Mouse (Mus musculus) gastrocnemius, postnatal 10 days (tissue): ENCODE results near the gene Rasl12. TPM values are rescaled to one million over a fixed set of nuclear protein-coding genes. Genes with fewer than 3 reads are reported as not detected.
A peak's percentile ranks its signal among the peaks of the same experiment; 100 is the strongest.

ENCODE experiments used
- DNase-seq: peaks from one replicate; pipeline ENCODE4 v3.0.0; 2021; ENCODE audit warnings: mixed read lengths
- total RNA-seq, 2 experiments: library from RNA; stranded (reverse); gene quantifications; 2 replicates each; pipeline ENCODE4 v1.2.3; 2021

Gene Rasl12
- total RNA-seq, 2 experiments from 2014 or later: 7.2 to 11.5 TPM

DNA sequence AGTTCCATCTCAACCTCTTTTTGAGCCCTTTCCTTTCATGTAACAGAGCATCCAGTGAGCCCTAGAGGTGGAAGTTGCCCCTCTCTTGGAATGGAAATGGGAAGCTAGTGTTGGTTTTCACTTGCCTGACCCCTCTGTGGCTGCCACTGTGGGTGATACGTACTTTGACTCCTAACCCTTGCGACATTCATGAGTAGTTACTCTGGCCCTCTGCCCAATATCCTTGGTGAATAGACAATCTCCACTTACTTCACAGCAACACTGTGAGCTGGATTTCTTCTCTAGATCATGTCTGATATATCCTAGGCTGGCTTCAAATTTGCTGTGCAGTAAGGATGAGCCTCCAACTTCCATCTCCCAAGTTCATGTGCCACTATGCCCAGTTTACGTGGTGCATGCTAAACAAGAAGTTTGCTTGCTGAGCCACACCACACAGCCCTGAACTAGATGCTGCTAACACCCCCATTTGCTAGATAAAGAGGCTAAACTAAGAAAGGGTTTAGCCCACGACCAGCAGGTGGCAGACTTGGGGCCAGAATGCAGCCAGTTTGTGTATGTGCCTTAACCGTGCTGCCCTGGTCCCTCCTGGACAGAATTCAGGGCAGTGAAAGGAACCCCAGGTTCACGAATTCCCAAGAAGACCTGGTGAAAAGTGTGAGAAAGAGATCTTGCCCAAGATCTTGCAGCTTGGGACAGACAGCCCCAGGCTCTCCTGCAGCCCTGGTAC is 5.5 kb upstream of the Rasl12 start:
- DNase-seq: peak; percentile 79

DNA sequence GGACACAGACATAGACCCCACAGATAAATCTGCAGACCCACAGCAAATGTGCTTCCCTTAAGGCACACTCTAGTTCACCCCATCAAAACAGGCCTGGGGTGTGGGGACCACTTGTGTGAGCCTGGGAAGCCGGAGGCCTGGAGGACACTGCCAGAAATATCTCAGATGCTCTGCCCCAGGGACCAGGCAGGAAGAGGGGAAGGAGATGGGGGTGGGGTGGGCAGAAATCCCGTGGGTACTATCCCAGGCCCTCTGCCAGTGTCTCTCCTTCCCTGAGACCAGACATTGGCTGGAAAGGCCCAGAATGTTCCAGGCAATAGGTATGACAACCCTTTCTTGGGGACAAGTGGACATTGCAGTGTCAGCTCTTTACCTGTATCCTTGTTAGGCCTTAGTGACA is 4.7 kb upstream of the Rasl12 start:
- no peak for DNase-seq

DNA sequence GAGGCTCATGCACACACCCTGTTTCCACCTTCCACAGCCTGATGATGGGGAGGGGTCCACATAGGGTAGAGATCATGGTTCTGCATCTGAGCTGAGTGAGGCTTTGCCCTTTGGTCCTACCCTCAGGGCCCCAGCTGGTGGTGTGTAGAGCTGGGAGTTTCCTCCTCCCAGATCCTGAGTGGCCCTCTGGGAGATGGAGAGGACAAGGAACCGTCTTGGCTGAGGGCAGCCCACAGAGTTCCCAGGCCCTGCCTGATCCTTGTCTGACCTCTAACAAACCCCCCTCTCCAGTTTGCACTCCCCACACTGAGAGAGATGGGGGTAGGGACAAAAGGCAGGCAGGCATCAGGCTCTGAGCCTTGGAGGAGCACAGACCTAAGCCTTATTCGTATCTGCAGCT is 3.9 kb upstream of the Rasl12 start:
- no peak for DNase-seq

DNA sequence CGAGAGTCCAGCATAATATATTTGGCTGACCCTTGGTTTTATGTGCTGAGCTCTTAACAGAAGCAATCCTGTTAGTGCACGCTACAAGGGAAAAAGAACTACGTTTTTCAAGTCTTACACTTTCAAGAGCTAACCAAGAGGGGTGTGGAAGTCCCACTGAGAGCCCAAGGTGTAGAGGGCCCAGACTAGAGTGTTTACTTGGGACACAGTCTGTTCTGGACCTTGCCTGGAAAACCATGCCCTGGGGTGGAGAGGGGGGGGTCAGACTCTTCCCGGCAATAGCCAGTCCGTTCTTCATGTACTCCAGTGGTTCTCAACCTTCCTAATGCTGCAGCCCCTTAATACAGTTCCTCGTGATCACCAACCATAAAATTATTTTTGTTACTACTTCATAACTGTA is 1.6 kb downstream of the Rasl12 start:
- DNase-seq: no peak

DNA sequence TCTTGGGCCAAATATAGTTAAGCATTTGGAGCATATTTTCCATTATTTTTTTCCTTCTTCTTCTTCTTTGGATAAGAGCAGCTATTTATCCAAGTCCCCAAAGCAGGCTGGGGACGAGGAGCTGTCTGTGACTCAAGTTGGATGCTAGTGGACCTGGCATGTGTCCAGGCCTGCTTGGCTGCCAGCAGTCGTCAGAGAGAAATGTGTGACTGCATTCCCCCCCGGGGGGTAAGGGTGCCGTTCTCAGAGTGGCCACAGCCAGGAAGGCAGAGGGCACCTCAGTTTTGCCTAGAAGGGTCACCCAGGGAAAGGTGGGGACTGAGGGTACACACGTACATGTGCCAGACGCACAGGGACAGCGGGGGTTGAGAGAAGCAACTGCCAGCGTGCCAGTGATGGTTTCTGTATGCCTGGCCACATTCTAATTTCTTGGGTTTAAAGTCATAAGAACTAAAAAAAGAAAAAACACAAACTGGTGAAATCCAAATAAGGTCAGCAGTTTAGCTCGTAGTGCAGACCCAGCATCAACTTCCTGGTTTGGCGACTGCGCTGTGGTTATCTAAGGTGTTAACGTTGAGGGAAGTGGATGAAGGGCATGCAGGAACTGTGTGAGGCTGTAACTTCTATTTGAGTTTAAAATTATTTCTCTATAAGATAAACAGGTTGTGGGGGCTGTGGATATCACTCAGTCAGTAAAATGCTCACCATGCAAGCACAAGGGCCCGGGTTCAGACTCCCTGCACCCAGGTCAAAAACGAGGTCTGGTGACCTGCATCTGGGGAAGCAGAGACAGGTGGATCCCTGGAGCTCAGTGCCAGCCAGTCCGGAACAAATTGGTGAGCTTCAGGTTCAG is 6.3 kb downstream of the Rasl12 start:
- peak; percentile 78 for DNase-seq

DNA sequence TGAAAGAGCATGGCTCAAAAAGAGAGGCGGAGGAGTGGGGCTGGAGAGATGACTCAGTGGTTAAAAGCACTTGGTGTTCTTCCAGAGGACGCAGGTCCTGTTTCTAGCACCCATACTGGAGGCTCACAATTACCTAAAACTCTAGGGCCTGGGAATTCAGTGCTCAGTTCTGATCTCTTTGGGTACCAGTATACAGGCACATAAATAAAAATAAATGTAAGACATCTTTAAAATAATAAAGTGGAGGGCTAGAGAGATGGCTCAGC is 6.8 kb downstream of the Rasl12 start:
- no peak for DNase-seq

DNA sequence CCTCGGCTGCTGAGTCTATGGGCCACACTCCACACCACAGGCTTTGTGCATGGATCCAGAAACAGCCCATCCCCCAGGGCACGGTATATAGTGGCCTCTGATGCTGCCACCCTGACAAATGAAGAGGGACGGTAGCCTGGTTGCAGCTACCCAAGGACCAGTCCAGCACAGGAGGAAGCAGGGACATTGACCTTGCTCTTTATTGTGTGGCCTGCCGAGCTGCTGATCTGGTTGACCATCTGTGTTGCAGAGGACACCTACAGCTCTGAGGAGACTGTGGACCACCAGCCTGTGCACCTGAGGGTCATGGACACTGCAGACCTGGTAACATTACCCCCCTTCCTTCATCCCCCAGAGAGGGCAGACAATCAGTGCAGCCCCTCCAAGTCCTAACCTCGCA is 9.0 kb downstream of the Rasl12 start:
- DNase-seq: no peak

DNA sequence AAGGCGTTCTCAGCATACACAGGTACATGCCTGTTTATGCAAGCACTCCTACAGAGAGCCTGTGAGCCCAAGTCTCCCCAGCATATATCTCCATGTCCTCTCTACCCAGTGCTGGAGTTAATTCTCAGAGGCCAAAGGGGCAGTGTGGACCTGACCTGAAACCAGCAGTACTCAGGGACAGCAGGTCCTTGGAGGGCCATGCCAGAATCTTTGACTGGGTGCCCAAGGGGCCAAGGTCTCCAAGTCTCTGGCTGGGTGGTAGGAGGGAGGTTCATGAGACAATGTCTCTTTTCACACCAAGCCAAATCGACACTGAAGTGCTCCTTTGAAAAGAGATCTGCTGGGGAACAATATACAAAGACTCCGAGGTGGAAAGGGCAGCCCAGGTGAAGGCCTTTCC is 9.6 kb downstream of the Rasl12 start:
- no peak for DNase-seq

DNA sequence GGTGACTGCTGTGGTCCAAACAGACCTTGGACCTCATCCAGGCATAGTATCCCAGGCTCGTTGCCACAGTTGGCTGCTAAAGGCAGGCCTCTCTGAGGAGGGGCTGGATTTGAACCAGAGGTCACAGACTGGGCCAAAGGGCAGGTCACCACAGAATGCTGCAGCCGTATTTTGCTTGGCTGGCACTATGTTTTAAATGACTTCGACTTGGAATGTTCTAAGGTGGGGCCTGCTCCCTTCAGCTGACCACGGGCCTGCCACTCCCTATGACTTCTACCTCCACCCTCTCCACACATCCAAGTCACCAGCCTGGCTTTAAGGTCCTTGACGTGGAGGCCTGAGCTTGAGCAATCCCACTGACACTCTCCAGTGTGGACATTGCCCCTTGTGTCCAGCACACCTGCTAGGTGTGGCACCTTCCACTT is 10.6 kb downstream of the Rasl12 start:
- no peak for DNase-seq

DNA sequence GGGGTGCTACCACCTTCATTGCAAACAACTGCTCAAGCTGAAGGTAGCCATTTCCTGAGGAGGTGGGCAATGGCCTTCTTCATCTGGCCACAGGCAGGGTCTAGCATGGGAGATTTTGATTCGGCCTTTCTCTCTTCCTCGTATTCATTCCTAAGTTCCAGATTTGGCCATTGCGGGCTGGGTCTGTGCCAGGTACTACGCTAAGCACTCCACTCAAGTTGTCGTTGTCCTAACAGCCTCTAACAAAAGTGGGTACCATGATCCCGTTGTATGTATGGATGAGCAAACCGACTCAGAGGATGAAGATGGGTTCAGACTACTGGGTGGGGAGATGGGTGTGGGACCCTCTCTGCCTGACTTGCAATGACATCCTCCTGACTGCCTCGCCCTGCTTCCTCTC is 12.1 kb downstream of the Rasl12 start:
- no peak for DNase-seq

DNA sequence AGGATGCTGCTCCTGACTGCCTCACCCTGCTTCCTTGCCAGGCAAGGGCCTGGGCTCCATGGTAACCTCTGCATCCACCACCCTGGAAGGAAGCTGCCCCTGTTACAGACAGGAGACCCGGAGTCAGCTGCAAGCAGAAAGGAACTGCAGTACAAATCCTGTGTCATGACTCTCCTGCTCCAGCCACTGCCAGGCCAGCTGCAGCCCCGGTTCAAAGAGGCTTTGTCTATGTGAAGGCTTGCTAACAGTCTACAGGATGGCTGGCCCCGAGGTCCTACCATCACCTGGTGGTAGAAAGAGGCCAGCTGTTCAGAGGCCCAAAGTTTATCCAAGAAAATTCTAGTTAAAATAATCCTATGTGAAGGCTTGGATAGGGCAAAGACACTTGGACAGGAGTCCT is 13.0 kb downstream of the Rasl12 start:
- no peak for DNase-seq

DNA sequence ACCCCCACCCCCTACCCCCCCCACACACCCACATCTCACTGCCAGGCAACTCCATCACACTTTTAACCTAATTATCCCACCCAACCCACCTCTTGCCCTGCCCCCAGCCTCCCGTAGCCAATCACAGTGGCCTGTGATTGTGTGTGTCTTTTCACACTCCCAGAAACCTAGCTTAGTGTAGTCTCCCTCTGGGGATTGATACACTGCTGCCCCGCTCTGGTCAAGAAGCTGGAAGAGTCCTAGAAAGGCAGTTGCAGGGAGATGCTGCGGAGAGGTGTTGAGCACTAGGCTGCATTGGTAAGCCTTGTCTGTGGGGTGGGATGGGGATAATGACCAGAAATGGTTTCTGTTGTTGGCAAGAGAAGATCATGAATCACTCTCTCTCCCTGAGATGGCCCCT is 19.4 kb downstream of the Rasl12 start:
- no peak for DNase-seq

DNA sequence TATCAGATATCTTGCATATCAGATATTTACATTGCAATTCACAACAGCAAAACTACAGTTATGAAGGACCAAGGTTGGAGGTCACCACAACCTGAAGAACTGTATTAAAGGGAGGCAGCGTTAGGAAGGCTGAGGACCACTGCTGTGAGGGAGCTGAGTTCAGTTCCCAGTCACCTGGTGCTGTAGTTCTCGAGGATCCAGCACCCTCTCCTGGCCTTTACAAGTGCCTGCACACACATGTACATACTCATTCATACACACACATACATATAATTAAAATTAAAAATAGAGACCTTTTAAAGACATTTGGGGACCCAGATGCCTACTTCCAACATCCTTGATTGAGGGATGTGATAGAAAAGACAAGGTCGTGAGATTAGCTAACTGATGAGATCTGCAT is 21.3 kb downstream of the Rasl12 start:
- no peak for DNase-seq

DNA sequence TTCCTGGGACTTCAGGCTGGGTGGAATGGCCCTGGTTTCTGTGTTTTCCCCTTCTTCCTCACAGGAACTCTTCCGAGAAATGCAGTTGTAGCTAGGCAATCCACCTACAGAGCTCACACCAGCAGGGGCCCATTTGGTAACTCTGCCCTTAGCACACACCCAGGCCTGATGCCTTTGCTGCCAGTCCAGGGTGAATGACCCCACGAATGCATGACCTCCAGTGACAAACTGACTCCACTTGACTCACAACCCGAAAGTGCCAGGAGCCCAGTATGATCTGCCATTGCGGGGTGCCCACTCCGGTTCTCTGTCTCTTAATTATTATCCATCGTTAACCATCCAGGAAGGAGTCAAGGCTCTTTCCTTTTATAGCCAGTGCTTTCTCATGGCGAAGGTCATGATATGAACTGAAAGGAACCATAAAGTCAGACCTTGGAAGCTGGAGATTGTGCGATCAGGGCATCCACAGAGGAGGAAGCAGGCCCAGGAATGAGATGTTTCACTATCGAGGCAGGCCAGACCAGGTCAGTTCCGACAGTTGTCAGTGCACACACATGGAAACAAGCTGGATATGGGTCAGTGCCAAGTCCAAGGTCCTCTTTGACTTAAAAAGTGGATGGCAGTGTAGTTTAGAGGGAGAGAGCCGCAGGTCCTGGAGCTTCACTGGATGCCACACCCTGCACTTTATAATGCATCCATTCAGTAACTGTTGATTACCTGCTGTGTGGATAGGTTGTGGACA is 24.6 kb downstream of the Rasl12 start, which contains the start of gene Slc51b:
Gene Slc51b, minus strand, starts transcription at position 196 of the 742 bp plus-strand sequence.
- DNase-seq: no peak

DNA sequence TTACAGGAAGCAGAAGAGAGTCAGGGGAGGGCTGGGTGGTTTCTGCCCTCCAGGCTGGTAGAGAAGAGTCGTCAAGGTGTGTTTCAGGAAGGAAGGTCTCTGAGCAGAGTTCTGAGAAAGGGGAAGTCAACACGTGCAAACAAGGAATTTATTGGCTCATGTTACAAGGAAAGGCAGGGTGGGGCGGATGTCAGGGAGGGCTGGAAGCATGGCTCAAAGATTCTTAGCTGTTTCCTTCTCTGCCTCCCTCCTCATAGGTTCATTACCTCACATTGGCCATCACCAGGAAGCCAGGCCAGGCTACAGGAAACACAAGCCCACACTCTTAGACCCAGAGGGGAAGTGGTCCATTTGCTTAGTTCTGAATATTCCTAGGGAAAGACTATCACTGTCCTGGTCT is 26.1 kb downstream of the Rasl12 start:
- DNase-seq: no peak

DNA sequence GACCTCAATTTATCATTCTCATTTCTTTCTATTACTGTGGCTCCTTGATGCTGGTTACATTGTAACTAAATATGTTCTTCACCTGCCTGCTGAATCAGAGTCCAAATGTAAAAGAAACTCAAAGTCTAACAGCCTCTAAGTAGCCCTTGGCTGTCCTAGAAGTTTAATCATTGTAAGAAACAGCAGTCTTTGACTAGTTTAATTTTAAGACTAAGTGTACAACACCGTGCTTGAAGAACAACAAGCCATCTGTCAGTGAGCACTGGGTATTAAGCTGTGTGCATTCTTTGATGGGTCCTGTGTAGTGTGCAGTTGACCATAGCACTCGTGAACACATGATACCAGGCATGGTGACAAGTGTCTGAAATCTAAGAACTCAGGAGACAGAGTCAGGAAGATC is 29.2 kb downstream of the Rasl12 start:
- no peak for DNase-seq

DNA sequence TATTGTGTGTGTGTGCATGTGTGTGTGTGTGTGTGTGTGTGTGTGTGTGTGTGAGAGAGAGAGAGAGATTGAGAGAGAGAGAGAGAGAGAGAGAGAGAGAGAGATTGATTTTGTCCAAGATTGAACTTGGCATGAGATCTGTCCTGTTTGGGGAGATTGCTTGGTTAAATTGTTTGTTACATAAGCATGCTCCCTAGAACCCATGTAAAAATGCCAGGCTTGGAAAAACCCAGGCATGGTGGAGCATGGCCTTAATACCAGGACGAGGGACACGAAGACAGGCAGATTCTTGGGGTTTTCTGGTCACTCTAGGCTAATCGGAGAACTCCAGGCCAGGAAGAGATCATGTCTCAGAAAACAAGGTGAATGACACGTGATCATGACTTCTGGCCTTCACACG is 29.7 kb downstream of the Rasl12 start:
- no peak for DNase-seq

DNA sequence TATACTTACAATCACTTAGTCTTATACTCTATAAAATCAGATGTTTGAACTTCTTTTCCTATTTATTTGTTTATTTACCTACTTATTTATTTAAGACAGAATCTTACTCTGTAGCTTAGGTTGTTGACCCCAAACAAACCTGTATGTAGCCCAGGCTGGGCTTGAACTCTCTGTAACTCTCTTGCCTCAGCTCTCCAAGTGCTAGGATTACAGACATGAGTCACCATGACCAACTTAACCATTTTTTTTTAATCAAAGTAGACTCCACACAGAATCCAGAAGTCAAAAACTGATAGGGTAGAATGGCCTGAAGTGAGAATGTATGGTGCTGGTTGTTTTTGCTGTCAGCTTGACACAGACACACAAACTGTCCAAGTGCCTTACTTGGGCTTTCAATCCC is 32.1 kb downstream of the Rasl12 start:
- DNase-seq: no peak

DNA sequence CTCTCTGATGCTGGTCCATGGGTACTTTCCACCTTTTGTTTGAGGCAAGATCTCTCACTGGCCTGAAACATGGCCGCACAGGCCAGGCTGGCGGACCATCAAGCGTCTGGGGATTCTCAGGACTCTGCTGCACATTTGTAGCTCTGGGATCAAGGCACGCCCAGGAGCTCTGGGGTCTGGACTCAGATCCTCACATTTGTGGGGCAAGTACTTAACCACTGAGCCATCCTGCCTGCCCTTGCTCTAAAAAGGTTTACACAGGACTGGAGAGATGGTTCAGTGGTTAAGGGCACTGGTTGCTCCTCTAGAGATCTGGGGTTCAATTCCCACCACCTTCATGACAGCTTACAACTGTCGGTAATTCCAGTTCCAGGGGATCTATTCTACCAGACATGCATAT is 32.6 kb downstream of the Rasl12 start:
- no peak for DNase-seq

DNA sequence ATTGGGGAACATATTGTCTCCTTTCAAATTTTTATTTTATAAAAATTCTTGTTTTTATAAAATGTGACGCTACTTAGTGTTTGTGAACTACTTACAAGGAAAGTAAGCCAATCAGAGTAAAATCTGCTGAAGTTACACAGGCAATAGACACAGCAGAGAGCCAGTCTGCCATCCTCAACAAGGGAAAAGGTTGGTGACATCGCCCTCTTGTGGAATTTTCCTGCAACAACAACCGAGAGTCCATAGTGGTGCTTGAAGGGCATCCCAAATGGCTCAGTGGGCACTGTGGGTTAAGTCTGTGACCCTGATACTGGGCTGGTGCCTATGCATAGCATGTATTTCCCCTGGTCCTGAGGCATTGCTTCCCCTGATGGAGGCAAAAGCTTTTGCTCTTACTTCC is 33.9 kb downstream of the Rasl12 start:
- DNase-seq: peak; percentile 83

DNA sequence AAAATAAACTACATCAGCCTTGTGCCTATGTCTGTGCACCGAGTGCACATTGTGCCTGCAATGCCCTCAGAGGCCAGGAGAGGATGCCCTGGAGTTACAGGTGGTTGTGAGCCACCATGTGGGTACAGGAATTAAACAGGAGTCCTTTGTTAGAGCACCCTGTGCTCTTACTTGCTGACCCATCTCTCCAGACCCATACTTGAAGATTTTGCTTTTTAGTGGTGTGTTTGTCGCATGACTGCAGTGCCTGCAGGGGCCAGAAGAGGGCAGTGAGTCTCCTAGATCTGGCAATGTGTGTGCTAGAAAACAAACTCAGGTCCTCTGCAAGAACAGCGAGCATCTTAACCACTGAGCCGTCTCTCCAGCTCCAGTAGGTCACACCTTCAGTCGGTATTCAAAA is 35.8 kb downstream of the Rasl12 start:
- peak; percentile 48 for DNase-seq

DNA sequence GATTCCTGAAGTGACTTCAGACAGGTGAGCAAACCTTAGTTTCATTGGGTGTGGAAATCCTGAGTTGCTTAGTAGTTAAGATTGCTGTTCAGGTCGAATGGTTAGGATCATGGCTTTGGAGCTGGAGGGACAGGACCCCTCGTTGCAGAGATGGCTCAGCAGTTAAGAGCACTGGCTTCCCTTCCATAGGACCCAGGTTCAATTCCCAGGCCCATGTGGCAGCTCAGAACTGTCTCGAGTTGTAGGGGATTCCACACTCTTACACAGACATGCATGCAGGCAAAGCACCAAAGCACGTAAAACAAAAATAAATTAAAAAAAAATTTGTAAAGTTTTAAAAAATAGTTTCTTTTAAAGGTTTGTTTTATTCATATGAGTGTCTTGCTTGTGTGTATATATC is 36.9 kb downstream of the Rasl12 start:
- DNase-seq: no peak

DNA sequence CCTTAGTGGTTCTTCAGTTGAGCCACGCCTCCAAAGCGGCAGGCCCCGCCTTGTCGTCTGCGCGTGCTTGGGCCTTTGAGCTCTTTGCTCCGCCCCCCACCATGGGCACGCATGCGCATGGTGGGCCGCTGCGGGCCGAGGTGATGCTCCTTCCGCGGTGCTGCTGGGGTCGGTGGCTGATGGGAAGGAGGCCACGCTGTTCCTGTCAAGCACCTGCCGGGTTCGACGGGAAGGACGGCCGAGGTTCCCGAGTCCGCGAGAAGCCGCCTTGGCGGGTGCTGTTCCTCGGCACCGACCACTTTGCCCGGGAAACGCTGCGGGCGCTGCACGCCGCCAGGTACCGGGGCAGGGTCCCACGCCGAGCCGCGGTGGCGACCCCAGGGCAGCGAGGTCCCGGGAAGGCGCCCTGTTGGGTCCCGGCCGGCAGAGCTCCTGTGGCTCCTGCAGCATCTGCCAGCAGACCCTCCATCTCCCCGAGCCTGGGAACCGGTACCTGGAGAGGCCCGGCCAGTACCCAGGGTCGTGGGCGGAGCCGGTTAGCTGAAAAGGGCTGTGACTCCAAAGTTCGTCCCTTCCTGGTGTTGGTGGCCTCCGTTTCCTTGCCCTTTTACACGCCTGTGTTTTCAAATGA is 37.5 kb downstream of the Rasl12 start, which contains the start of gene Mtfmt:
Gene Mtfmt, plus strand, starts transcription at position 112 of the 631 bp plus-strand sequence.
- peak; percentile 95 for DNase-seq
